Mouse (Mus musculus) MEL (cell line): ENCODE measurements around the gene Nudt8. TPM values are rescaled to one million over a fixed set of nuclear protein-coding genes. Genes with fewer than 3 reads are reported as not detected.

Experiments used
- DNase-seq: peaks from one replicate; pipeline ENCODE4 v3.0.0; 2011; ENCODE audit warnings: low read depth, low spot score
- H3K27ac ChIP-seq: 2 replicates; pipeline ENCODE4 v1.5.1; 2012; ENCODE audit warnings: low read depth, mild to moderate bottlenecking, control low read depth, low read length, moderate library complexity; ENCODE audit not compliant: control insufficient read depth
- H3K27me3 ChIP-seq, 2 experiments: fragments of 150-350 bp in 1 of 2; sonication (generic) in 1 of 2; 2 replicates each; pipeline ENCODE4 v1.6.1; 2012; ENCODE audit warnings: low read length in 2 of 2, mild to moderate bottlenecking in 2 of 2, improper control_type of control experiment in 1 of 2, moderate library complexity in 1 of 2; ENCODE audit not compliant: insufficient read depth in 2 of 2, control insufficient read depth in 1 of 2
- H3K36me3 ChIP-seq, 2 experiments: 2 replicates each; pipeline ENCODE4 v1.6.1; 2012 to 2014; ENCODE audit warnings: low read length in 2 of 2, improper control_type of control experiment in 1 of 2, inconsistent platforms in 1 of 2, mild to moderate bottlenecking in 1 of 2; ENCODE audit not compliant: insufficient read depth in 2 of 2, control insufficient read depth in 1 of 2
- H3K4me1 ChIP-seq, 2 experiments: fragments of 150-350 bp in 1 of 2; sonication (generic) in 1 of 2; 2 replicates each; pipeline ENCODE4 v1.6.1; 2012; ENCODE audit warnings: low read length in 2 of 2, improper control_type of control experiment in 1 of 2, mild to moderate bottlenecking in 1 of 2; ENCODE audit not compliant: insufficient read depth in 2 of 2, control insufficient read depth in 1 of 2
- H3K4me3 ChIP-seq, 2 experiments: fragments of 150-350 bp in 1 of 2; sonication (generic) in 1 of 2; 2 replicates each; pipeline ENCODE4 v1.5.1; 2012; ENCODE audit warnings: low read depth in 2 of 2, low read length in 2 of 2, mild to moderate bottlenecking in 2 of 2, moderate library complexity in 2 of 2, control low read depth in 1 of 2, improper control_type of control experiment in 1 of 2; ENCODE audit not compliant: control insufficient read depth in 1 of 2, insufficient read depth in 1 of 2
- H3K79me2 ChIP-seq: 2 replicates; pipeline ENCODE4 v1.6.1; 2012; ENCODE audit warnings: mild to moderate bottlenecking, low read length, moderate library complexity; ENCODE audit not compliant: control insufficient read depth, poor library complexity, insufficient read depth
- H3K9ac ChIP-seq: 2 replicates; pipeline ENCODE4 v1.6.1; 2012; ENCODE audit warnings: low read depth, mild to moderate bottlenecking, control low read depth, low read length, moderate library complexity; ENCODE audit not compliant: control insufficient read depth, poor library complexity, severe bottlenecking
- H3K9me3 ChIP-seq: fragments of 150-350 bp; sonication (generic); replicated peaks from 2 replicates; pipeline ENCODE4 v1.6.1; 2012; ENCODE audit warnings: mild to moderate bottlenecking, low read length, improper control_type of control experiment, moderate library complexity; ENCODE audit not compliant: insufficient read depth
- CHD1 ChIP-seq: IDR thresholded peaks from 2 replicates; pipeline ENCODE4 v1.6.1; 2012; ENCODE audit warnings: low read depth, mild to moderate bottlenecking, inconsistent platforms, low read length, improper control_type of control experiment
- CHD2 ChIP-seq: IDR thresholded peaks from 2 replicates; pipeline ENCODE4 v1.6.1; 2011; ENCODE audit warnings: low read length, improper control_type of control experiment
- CTCF ChIP-seq, 3 experiments: IDR thresholded peaks in 2 of 3; conservative IDR thresholded peaks in 1 of 3; 2 replicates each; pipeline ENCODE4 v1.5.1; 2011 to 2012; ENCODE audit warnings: low read length in 3 of 3, low read depth in 2 of 3, mild to moderate bottlenecking in 2 of 3, improper control_type of control experiment in 1 of 3, inconsistent platforms in 1 of 3, mixed read lengths in 1 of 3, moderate library complexity in 1 of 3; ENCODE audit not compliant: control insufficient read depth in 1 of 3, insufficient read depth in 1 of 3, poor library complexity in 1 of 3, severe bottlenecking in 1 of 3
- E2F4 ChIP-seq: IDR thresholded peaks from 2 replicates; pipeline ENCODE4 v1.6.1; 2011; ENCODE audit warnings: low read depth, low read length, improper control_type of control experiment, borderline replicate concordance
- ELF1 ChIP-seq: IDR thresholded peaks from 2 replicates; pipeline ENCODE4 v1.6.1; 2014; ENCODE audit warnings: low read depth, mild to moderate bottlenecking, inconsistent platforms, low read length, improper control_type of control experiment, moderate library complexity
- HCFC1 ChIP-seq: IDR thresholded peaks from 2 replicates; pipeline ENCODE4 v1.6.1; 2012; ENCODE audit warnings: low read depth, mild to moderate bottlenecking, inconsistent platforms, low read length, improper control_type of control experiment, moderate library complexity
- MAX ChIP-seq: IDR thresholded peaks from 2 replicates; pipeline ENCODE4 v1.6.1; 2011; ENCODE audit warnings: low read length, improper control_type of control experiment
- MEF2A ChIP-seq: IDR thresholded peaks from 2 replicates; pipeline ENCODE4 v1.6.1; 2014; ENCODE audit warnings: low read depth, mild to moderate bottlenecking, inconsistent platforms, low read length, improper control_type of control experiment; ENCODE audit not compliant: poor library complexity, insufficient replicate concordance, severe bottlenecking; ENCODE audit errors: extremely low read depth
- MXI1 ChIP-seq: IDR thresholded peaks from 2 replicates; pipeline ENCODE4 v1.6.1; 2011; ENCODE audit warnings: mild to moderate bottlenecking, low read depth, low read length, improper control_type of control experiment
- NRF1 ChIP-seq: IDR thresholded peaks from 2 replicates; pipeline ENCODE4 v1.6.1; 2014; ENCODE audit warnings: low read depth, mild to moderate bottlenecking, inconsistent platforms, low read length, improper control_type of control experiment, moderate library complexity; ENCODE audit not compliant: poor library complexity, insufficient read depth, severe bottlenecking
- POLR2A ChIP-seq, 2 experiments: IDR thresholded peaks; 2 replicates each; pipeline ENCODE4 v1.6.1; 2011 to 2012; ENCODE audit warnings: low read length in 2 of 2, mild to moderate bottlenecking in 2 of 2, control low read depth in 1 of 2, improper control_type of control experiment in 1 of 2, low read depth in 1 of 2, moderate library complexity in 1 of 2; ENCODE audit not compliant: control insufficient read depth in 1 of 2, insufficient read depth in 1 of 2, poor library complexity in 1 of 2
- POLR2AphosphoS5 ChIP-seq: IDR thresholded peaks from 2 replicates; pipeline ENCODE4 v1.6.1; 2012; ENCODE audit warnings: low read depth, borderline replicate concordance, mild to moderate bottlenecking, inconsistent platforms, low read length, moderate library complexity, mixed read lengths
- RCOR1 ChIP-seq: IDR thresholded peaks from 2 replicates; pipeline ENCODE4 v1.6.1; 2012; ENCODE audit warnings: low read depth, mild to moderate bottlenecking, inconsistent platforms, low read length, improper control_type of control experiment
- TAL1 ChIP-seq: IDR thresholded peaks from 2 replicates; pipeline ENCODE4 v1.6.1; 2012; ENCODE audit warnings: mild to moderate bottlenecking, inconsistent platforms, low read length, moderate library complexity, mixed read lengths
- TBP ChIP-seq: IDR thresholded peaks from 2 replicates; pipeline ENCODE4 v1.8.0; 2011; ENCODE audit warnings: low read depth, low read length, improper control_type of control experiment
- TCF12 ChIP-seq: IDR thresholded peaks from 2 replicates; pipeline ENCODE4 v1.6.1; 2014; ENCODE audit warnings: low read depth, mild to moderate bottlenecking, inconsistent platforms, low read length, improper control_type of control experiment, moderate library complexity
- UBTF ChIP-seq: IDR thresholded peaks from 2 replicates; pipeline ENCODE4 v1.6.1; 2012; ENCODE audit warnings: low read depth, mild to moderate bottlenecking, inconsistent platforms, low read length, improper control_type of control experiment, moderate library complexity, borderline replicate concordance; ENCODE audit not compliant: insufficient read depth
- USF1 ChIP-seq: IDR thresholded peaks from 2 replicates; pipeline ENCODE4 v1.6.1; 2014; ENCODE audit warnings: low read depth, mild to moderate bottlenecking, inconsistent platforms, low read length, improper control_type of control experiment, moderate library complexity
- USF2 ChIP-seq, 2 experiments: IDR thresholded peaks; 2 replicates each; pipeline ENCODE4 v1.6.1; 2011 to 2012; ENCODE audit warnings: improper control_type of control experiment in 2 of 2, low read length in 2 of 2, borderline replicate concordance in 1 of 2, inconsistent platforms in 1 of 2, low read depth in 1 of 2, mild to moderate bottlenecking in 1 of 2; ENCODE audit not compliant: insufficient read depth in 1 of 2
- ZC3H11A ChIP-seq: IDR thresholded peaks from 2 replicates; pipeline ENCODE4 v1.6.1; 2012; ENCODE audit warnings: low read depth, mild to moderate bottlenecking, inconsistent platforms, low read length, improper control_type of control experiment
- ZKSCAN1 ChIP-seq: IDR thresholded peaks from 2 replicates; pipeline ENCODE4 v1.6.1; 2012; ENCODE audit warnings: low read depth, mild to moderate bottlenecking, inconsistent platforms, low read length, improper control_type of control experiment, moderate library complexity
- polyA plus RNA-seq, 2 experiments: library from polyadenylated mRNA; stranded (reverse) in 1 of 2; unstranded in 1 of 2; fragments of >175 nt in 1 of 2; fragments of >200 nt in 1 of 2; gene quantifications; 2 replicates each; pipeline versions ENCODE4 v1.2.1 to v1.2.4; 2012; ENCODE audit warnings: low replicate concordance in 2 of 2, low read depth in 1 of 2; ENCODE audit not compliant: insufficient read length in 2 of 2, insufficient read depth in 1 of 2, missing spikeins in 1 of 2
- total RNA-seq: library from RNA; depleted of rRNA; stranded (reverse); fragments of 300-350 nt; gene quantifications from 2 replicates; pipeline ENCODE4 v1.2.3, GENCODE M21; 2012

Nudt8 gene
- total and polyA plus RNA-seq, 3 experiments, result 58.1 to 71.5 TPM; not detected in 1

DNA sequence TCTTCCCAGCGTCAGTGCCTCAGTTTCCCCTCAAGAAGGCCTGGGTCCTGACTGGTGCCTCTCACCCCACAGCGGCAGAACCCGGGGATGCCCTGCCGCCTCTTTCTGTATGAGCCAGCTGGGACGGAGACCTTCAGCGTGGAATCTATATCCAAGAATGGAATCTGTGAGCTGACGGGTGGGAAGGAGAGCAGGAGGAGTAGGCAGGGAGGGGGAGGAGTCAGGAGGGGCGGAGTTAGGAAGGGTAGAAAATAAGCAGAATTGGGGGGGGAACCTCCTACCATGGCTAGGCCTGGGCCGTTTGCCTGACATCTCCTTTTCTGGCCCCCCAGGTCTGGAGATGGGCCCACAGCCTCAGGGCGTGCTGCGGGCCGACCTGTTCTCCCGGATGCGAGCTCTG, 12.3 kb upstream of the Nudt8 start:
- no peak overlapping the region for H3K9ac ChIP-seq
- H3K4me1 ChIP-seq, result peaks cover 0 to 8% of the 10 kb centered on the region in 2 experiments; a peak in 2 of 4 replicates
- no peak for DNase-seq
- no peak overlapping the region for H3K27ac ChIP-seq
- no peaks in the 10 kb centered on the region for H3K79me2 ChIP-seq
- no peaks in the 10 kb centered on the region; a peak in 1 of 4 replicates for H3K36me3 ChIP-seq
- peaks cover 0 to 2% of the 10 kb centered on the region in 2 experiments; a peak in 1 of 4 replicates for H3K27me3 ChIP-seq
- no peak overlapping the region for H3K4me3 ChIP-seq
- H3K9me3 ChIP-seq, result no peaks in the 10 kb centered on the region
- no peak for TF ChIP-seq ELF1
- no peak for TF ChIP-seq USF1
- TF ChIP-seq USF2 (IDR thresholded peaks at IDR 0.05; ENCODE audit: borderline replicate concordance in 1 of 2, insufficient read depth in 1 of 2, low read depth in 1 of 2, low read length in 2 of 2), result no peak
- no peak for TF ChIP-seq TCF12
- no peak for TF ChIP-seq CHD1
- no peak for TF ChIP-seq RCOR1
- no peak for TF ChIP-seq HCFC1
- no peak for TF ChIP-seq POLR2AphosphoS5
- TF ChIP-seq CHD2, result no peak
- TF ChIP-seq NRF1, result no peak

DNA sequence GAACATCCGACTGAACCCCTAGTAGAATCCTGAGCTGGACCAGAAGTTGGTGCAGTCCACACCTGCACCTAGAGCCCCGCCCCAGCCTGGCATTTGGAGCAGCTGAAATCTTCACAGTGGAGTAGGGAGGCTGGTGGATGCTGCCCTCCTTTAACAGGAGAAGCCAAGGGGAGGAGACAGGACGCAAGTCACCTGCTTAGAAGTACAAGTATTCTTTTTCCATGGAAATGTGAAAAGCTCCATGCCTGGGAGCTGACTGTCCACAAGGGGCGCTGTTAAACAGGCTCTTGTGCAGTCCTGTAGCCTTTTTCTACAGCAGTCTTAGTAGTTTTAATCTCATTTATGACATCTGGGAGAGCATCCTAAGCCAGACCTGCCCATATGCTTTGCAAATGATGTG, 11.6 kb upstream of the Nudt8 start:
- Histone ChIP-seq H3K9ac (no peak overlapping the region), H3K79me2 (no peaks in the 10 kb centered on the region), H3K27me3 (peaks cover 2 to 4% of the 10 kb centered on the region in 2 experiments; a peak in 3 of 4 replicates), H3K4me3 (no peak overlapping the region), H3K36me3 (no peaks in the 10 kb centered on the region; a peak in 1 of 4 replicates), H3K9me3 (no peaks in the 10 kb centered on the region), H3K27ac (no peak overlapping the region), H3K4me1 (peaks cover 0 to 8% of the 10 kb centered on the region in 2 experiments; a peak in 2 of 4 replicates)
- TF ChIP-seq TAL1 (no peak), USF1 (no peak), CTCF (IDR thresholded peaks at IDR 0.05 in 2 of 3, conservative IDR thresholded peaks at IDR 0.05 in 1 of 3; ENCODE audit: control insufficient read depth in 1 of 3, insufficient read depth in 1 of 3, low read depth in 2 of 3, low read length in 3 of 3, poor library complexity in 1 of 3, severe bottlenecking in 1 of 3) (peak; percentile 27 to 45 (median 38))
- DNase-seq, result peak; percentile 32

DNA sequence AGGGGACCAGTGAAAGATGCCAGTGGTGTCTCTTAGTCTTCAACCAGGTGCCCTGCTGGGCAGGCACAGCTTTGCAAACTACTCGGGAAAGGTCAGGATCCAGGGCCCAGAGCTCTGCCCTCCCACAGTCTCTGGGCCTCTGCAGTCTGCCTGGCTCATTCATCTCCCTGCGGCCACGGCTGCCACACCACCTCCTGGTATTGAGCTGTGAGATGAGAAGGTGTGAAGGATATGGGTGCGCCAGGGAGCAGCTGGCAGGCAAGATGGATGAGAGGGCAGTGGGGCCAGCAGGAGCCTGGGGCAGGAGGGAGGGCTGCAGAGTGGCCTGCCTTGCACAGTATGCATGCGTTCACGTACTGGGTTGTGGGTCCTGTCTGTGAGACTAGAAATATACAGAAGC, 9.6 kb upstream of the Nudt8 start:
- peaks cover 0 to 8% of the 10 kb centered on the region in 2 experiments; a peak in 2 of 4 replicates for H3K4me1 ChIP-seq
- no peak overlapping the region for H3K27ac ChIP-seq
- no peak overlapping the region for H3K9ac ChIP-seq
- TF ChIP-seq ELF1 (no peak), UBTF (no peak), ZC3H11A (no peak), MXI1 (no peak), MEF2A (no peak), POLR2A (IDR thresholded peaks at IDR 0.05; ENCODE audit: control insufficient read depth in 1 of 2, insufficient read depth in 1 of 2, low read depth in 1 of 2, low read length in 2 of 2, poor library complexity in 1 of 2) (no peak), NRF1 (no peak), MAX (no peak), ZKSCAN1 (no peak), E2F4 (no peak), TBP (no peak)
- H3K9me3 ChIP-seq, result no peaks in the 10 kb centered on the region
- no peak for DNase-seq
- H3K27me3 ChIP-seq, result peaks cover 3 to 8% of the 10 kb centered on the region in 2 experiments
- no peak overlapping the region for H3K4me3 ChIP-seq
- H3K79me2 ChIP-seq, result no peaks in the 10 kb centered on the region
- H3K36me3 ChIP-seq, result no peaks in the 10 kb centered on the region; a peak in 1 of 4 replicates
